Mouse (Mus musculus) G1E (cell line): Measurements from ENCODE around the gene Rps10.

ENCODE experiments used
- CTCF ChIP-seq: IDR thresholded peaks from 2 replicates; pipeline ENCODE4 v1.5.1; 2012; ENCODE audit warnings: low read depth, low read length, inconsistent platforms, mixed read lengths
- GATA2 ChIP-seq: IDR thresholded peaks from 2 replicates; pipeline ENCODE4 v1.6.1; 2012; ENCODE audit warnings: low read depth, low read length, inconsistent platforms, borderline replicate concordance

DNA sequence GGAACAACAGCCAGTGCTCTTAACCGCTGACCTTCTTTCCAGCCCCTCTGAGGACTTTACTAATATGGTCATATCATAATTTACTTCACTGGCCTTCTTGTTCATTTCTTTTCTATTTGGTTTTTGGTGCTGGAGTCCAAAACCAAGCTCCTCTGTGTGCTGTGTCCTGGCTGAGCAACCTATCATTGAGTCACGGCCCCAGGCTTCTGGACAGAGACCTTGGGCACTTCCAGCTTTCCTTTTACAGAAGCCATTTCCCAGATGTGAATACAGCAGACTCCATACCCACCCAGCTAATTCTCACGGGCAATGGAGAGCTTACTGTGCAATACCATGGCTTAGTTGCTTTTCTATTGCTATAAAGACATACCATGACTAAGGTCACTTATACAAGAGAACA, 36.2 kb downstream of the Rps10 start:
- no peak for TF ChIP-seq GATA2
- TF ChIP-seq CTCF: no peak
